Mouse (Mus musculus) erythroblast, embryonic 14.5 days (primary cell): ENCODE data around the gene Med13.

Experiments
- GATA1 ChIP-seq: IDR thresholded peaks from 2 replicates; pipeline ENCODE4 v1.6.1; 2012; ENCODE audit warnings: low read length, inconsistent platforms, mixed read lengths
- TAL1 ChIP-seq: IDR thresholded peaks from 3 replicates; pipeline ENCODE4 v1.6.1; 2012; ENCODE audit warnings: low read length, inconsistent platforms, mixed read lengths

DNA sequence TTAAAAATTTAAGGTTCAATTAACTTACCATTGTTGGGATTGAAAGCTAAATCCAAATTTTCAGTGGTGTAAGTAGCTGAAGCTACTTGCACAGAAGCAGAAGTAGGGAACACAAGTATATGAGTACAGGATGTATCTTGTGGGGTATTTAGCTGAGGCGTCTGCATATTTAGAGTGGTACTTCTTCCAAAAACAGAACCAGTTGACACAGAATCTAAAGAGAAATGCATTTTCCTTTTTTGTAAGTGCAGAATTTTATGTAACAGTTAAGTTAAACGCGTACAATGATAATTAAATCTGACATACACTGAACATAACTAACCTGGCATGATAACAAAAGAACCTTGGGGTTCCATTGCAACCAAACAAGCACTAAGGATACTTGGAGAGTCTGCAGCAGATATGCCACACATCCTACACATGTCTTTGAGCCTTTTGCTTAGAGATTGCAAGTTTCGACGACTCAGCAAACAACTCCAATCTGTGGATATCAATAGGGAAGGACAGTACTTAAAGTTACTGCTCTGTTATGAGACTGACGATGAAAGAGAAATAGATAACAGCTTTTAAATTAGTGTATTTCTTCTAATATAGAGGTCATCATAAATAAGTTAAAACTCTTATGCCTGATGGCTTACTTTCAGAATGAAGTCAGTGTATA, 78.8 kb downstream of the Med13 start:
- no peak for TF ChIP-seq GATA1
- TF ChIP-seq TAL1 = no peak
